Mouse (Mus musculus): Measurements from ENCODE around the gene Vta1. TPM values are rescaled to one million over a fixed set of nuclear protein-coding genes. Genes with fewer than 3 reads are reported as not detected.

The Vta1 gene
- polyA plus RNA-seq, 1 experiment from 2014 or later: 107 TPM

- WGBS: 73% methylated on average over 5 of the region's 5 CpGs
- H3K4me1 ChIP-seq (ENCODE audit: control insufficient read depth, insufficient read depth, low read length): no peaks in the 10 kb centered on the region
- no peak overlapping the region for H3K4me3 ChIP-seq (ENCODE audit: low read depth, low read length)
- H3K9ac ChIP-seq (replicated peaks; ENCODE audit: low read depth, low read length): no peak overlapping the region
- H3K27me3 ChIP-seq (ENCODE audit: control insufficient read depth, insufficient read depth, low read length): no peaks in the 10 kb centered on the region
- no peak overlapping the region for H3K4me2 ChIP-seq (replicated peaks; ENCODE audit: low read depth, low read length)
- H3K27ac ChIP-seq (ENCODE audit: low read length): no peak overlapping the region
- ATAC-seq (ENCODE audit: insufficient number of reproducible peaks, insufficient read depth, low FRiP score, low read depth): no peak
- H3K36me3 ChIP-seq (ENCODE audit: control insufficient read depth, insufficient read depth, low read length): no peaks in the 10 kb centered on the region
- H3K9me3 ChIP-seq (ENCODE audit: control insufficient read depth, low read depth, low read length): no peaks in the 10 kb centered on the region
Observed at GRCm38 (mm10) chr10:14607597-14607996, 97.8 kb downstream of the Vta1 start.

Other genes starting within 250 kb of the Vta1 start
- 5.6 and 7.2 TPM in 2 replicates for gene Adgrg6, start 159.9 kb downstream of the Vta1 start, polyA plus RNA-seq (2014; fragmentation: Nextera tagmentation; extraction: Ambion mirVana)
- 0.42 and 1.0 TPM in 2 replicates for gene Nmbr, start within 50 bp of the Vta1 start, polyA plus RNA-seq (2014; fragmentation: Nextera tagmentation; extraction: Ambion mirVana)
- gene Gje1, start 12.7 kb upstream of the Vta1 start, polyA plus RNA-seq (2014; fragmentation: Nextera tagmentation; extraction: Ambion mirVana): not detected in 2 replicates